In genomic region chr5:148929116-148929449, GRCm38 (mm10) we compare ENCODE assay signal across 8 mouse cellular contexts. TPM values are rescaled to one million over a fixed set of nuclear protein-coding genes. Genes with fewer than 3 reads are reported as not detected.
A peak's percentile ranks its signal among the peaks of the same experiment; 100 is the strongest.
DNase-seq lines count a peak whose midpoint lies in the region; ATAC-seq and TF ChIP-seq lines count a peak whose summit lies in the region.

Gene Katnal1, minus strand, starts transcription at chr5:148929320.

- ATAC-seq in lung, postnatal 0 days: no peak; the same call in 1 of the 2 replicates
- ATAC-seq in midbrain, embryonic 15.5 days (replicated peaks): no peak; the same call in 1 of the 2 replicates

- no peaks in the 10 kb centered on the region for H3K9me3 ChIP-seq in lung, postnatal 0 days (ENCODE audit: low read length)
- H3K9me3 ChIP-seq in midbrain, embryonic 15.5 days: no peaks in the 10 kb centered on the region

- H3K4me1 ChIP-seq in lung, postnatal 0 days (ENCODE audit: insufficient read depth, low read depth, low read length): no peaks in the 10 kb centered on the region; the same call in 1 of the 2 replicates
- peaks cover 18% of the 10 kb centered on the region for H3K4me1 ChIP-seq in midbrain, embryonic 15.5 days

- H3K36me3 ChIP-seq in lung, postnatal 0 days (ENCODE audit: insufficient read depth, low read length): no peaks in the 10 kb centered on the region
- 0 out of 2 replicates have a peak, but pooled peaks cover 8% of the 10 kb centered on the region for H3K36me3 ChIP-seq in midbrain, embryonic 15.5 days (replicated peaks)

- TF ChIP-seq CTCF in lung, postnatal 0 days (IDR thresholded peaks at IDR 0.05): no peak

- peak within 1 kb of the TSS; percentile 76 for H3K9ac ChIP-seq in lung, postnatal 0 days (replicated peaks; ENCODE audit: low read depth)
- H3K9ac ChIP-seq in midbrain, embryonic 15.5 days: peak within 1 kb of the TSS; percentile 72

- DNase-seq in adrenal gland, adult 8-10 months: no peak
- DNase-seq in adrenal gland, adult 18-20 months (ENCODE audit: low spot score in 2 of 2): no peak
- DNase-seq in lung, postnatal 0 days (ENCODE audit: low spot score): no peak
- no peak for DNase-seq in lung, postnatal 14 days
- DNase-seq in layer of hippocampus, postnatal 10 days (ENCODE audit: low spot score in 2 of 2): no peak
- DNase-seq in thymus, postnatal 0 days (ENCODE audit: low spot score): no peak
- DNase-seq in adrenal gland, adult (ENCODE audit: inconsistent age in 2 of 2, low spot score in 1 of 2): no peak

- peak within 1 kb of the TSS; percentile 78 for H3K4me3 ChIP-seq in lung, postnatal 0 days (ENCODE audit: low read depth, low read length)
- H3K4me3 ChIP-seq in midbrain, embryonic 15.5 days: peak within 1 kb of the TSS; percentile 68

- no peak for TF ChIP-seq EP300 in lung, postnatal 0 days (IDR thresholded peaks at IDR 0.05)

- H3K4me2 ChIP-seq in lung, postnatal 0 days (replicated peaks; ENCODE audit: low read depth, low read length): peak within 1 kb of the TSS; percentile 68
- peak within 1 kb of the TSS; percentile 65 for H3K4me2 ChIP-seq in midbrain, embryonic 15.5 days

- H3K27me3 ChIP-seq in lung, postnatal 0 days (replicated peaks; ENCODE audit: insufficient read depth, low read length): no peaks in the 10 kb centered on the region
- H3K27me3 ChIP-seq in midbrain, embryonic 15.5 days (replicated peaks): no peaks in the 10 kb centered on the region

- peak within 1 kb of the TSS; percentile 90 for H3K27ac ChIP-seq in lung, postnatal 0 days (ENCODE audit: low read length)
- H3K27ac ChIP-seq in midbrain, embryonic 15.5 days: peak within 1 kb of the TSS; percentile 97

- WGBS in lung, postnatal 0 days: under 1% methylated on average over 16 of the region's 16 CpGs
- 1% methylated on average over 16 of the region's 16 CpGs for WGBS in midbrain, embryonic 15.5 days

RNA-seq across cellular contexts. Expression of gene Katnal1, which starts in this region (rescaled TPM):
- 10 to 100 TPM in 3 of 4 experiments, 1 to 10 TPM in 1; 9.6 to 19.8 (median 13.2) TPM for total RNA-seq in adrenal gland, adult 8-10 months (2022)
- 1 to 10 TPM; 5.8 to 8.3 TPM for total RNA-seq in adrenal gland, adult 18-20 months (2021)
- polyA plus RNA-seq in lung, postnatal 0 days (2015; fragmentation: Nextera tagmentation; extraction: Ambion mirVana): 4.3 and 5.0 TPM in 2 replicates
- 10 to 100 TPM; 41.6 to 46.4 TPM for total RNA-seq in layer of hippocampus, postnatal 10 days (2021)
- 33.4 and 42.7 TPM in 2 replicates for polyA plus RNA-seq in midbrain, embryonic 15.5 days (2015; fragmentation: Nextera tagmentation; extraction: Ambion mirVana)
- 6.7 and 6.8 TPM in 2 replicates for polyA plus RNA-seq in thymus, postnatal 0 days (2015; fragmentation: Nextera tagmentation; extraction: Ambion mirVana)
